Mouse (Mus musculus): ENCODE data around the gene Rpl10a. TPM values are rescaled to one million over a fixed set of nuclear protein-coding genes. Genes with fewer than 3 reads are reported as not detected.

The Rpl10a gene
- total RNA-seq, 2 experiments from 2014 or later = 1,170 to 3,438 TPM

GRCm38 (mm10) chr17:28380255-28380654, 52.0 kb downstream of the Rpl10a start:
- no peak for ATAC-seq (replicated peaks; ENCODE audit: low FRiP score, low TSS enrichment, poor library complexity, severe bottlenecking)

Other genes with a start within 250 kb of the Rpl10a start
- gene Tcp11, start 247.8 kb upstream of the Rpl10a start, total RNA-seq (2014; fragmentation: Nextera tagmentation) = 2.2 TPM in 1 of 2 replicates, not detected in the other
- 0.09 and 0.50 TPM in 2 replicates for gene Tcp11, start 247.8 kb upstream of the Rpl10a start, total RNA-seq (2017)
- gene Scube3, start 186.3 kb upstream of the Rpl10a start, total RNA-seq (2014; fragmentation: Nextera tagmentation) = not detected in 2 replicates
- 0.15 TPM in 1 of 2 replicates, not detected in the other for gene Scube3, start 186.3 kb upstream of the Rpl10a start, total RNA-seq (2017)
- gene Zfp523, start 151.3 kb upstream of the Rpl10a start, total RNA-seq (2014; fragmentation: Nextera tagmentation) = 17.5 and 27.0 TPM in 2 replicates
- 8.7 and 13.3 TPM in 2 replicates for gene Zfp523, start 151.3 kb upstream of the Rpl10a start, total RNA-seq (2017)
- gene Def6, start 120.7 kb upstream of the Rpl10a start, total RNA-seq (2014; fragmentation: Nextera tagmentation) = 24.5 and 35.1 TPM in 2 replicates
- 41.1 and 80.3 TPM in 2 replicates for gene Def6, start 120.7 kb upstream of the Rpl10a start, total RNA-seq (2017)
- 7.6 and 9.7 TPM in 2 replicates for gene Ppard, start 95.8 kb upstream of the Rpl10a start, total RNA-seq (2014; fragmentation: Nextera tagmentation)
- 1.7 and 2.0 TPM in 2 replicates for gene Ppard, start 95.8 kb upstream of the Rpl10a start, total RNA-seq (2017)
- 47.6 and 82.8 TPM in 2 replicates for gene Fance, start 15.0 kb upstream of the Rpl10a start, total RNA-seq (2014; fragmentation: Nextera tagmentation)
- 21.0 and 56.9 TPM in 2 replicates for gene Fance, start 15.0 kb upstream of the Rpl10a start, total RNA-seq (2017)
- gene Tead3, start 22.3 kb downstream of the Rpl10a start, total RNA-seq (2014; fragmentation: Nextera tagmentation) = 0.20 and 0.37 TPM in 2 replicates
- 0.30 TPM in 1 of 2 replicates, not detected in the other for gene Tead3, start 22.3 kb downstream of the Rpl10a start, total RNA-seq (2017)
- not detected in 2 replicates for gene Tulp1, start 36.8 kb downstream of the Rpl10a start, total RNA-seq (2014; fragmentation: Nextera tagmentation)
- 0.99 TPM in 1 of 2 replicates, not detected in the other for gene Tulp1, start 36.8 kb downstream of the Rpl10a start, total RNA-seq (2017)
- 19.8 and 32.3 TPM in 2 replicates for gene Fkbp5, start 189.1 kb downstream of the Rpl10a start, total RNA-seq (2014; fragmentation: Nextera tagmentation)
- 19.9 and 25.1 TPM in 2 replicates for gene Fkbp5, start 189.1 kb downstream of the Rpl10a start, total RNA-seq (2017)
- not detected in 2 replicates for gene Armc12, start 202.3 kb downstream of the Rpl10a start, total RNA-seq (2014; fragmentation: Nextera tagmentation)
- not detected in 2 replicates for gene Armc12, start 202.3 kb downstream of the Rpl10a start, total RNA-seq (2017)
- gene Clpsl2, start 220.9 kb downstream of the Rpl10a start, total RNA-seq (2014; fragmentation: Nextera tagmentation) = not detected in 2 replicates
- not detected in 2 replicates for gene Clpsl2, start 220.9 kb downstream of the Rpl10a start, total RNA-seq (2017)
- gene Clps, start 232.3 kb downstream of the Rpl10a start, total RNA-seq (2014; fragmentation: Nextera tagmentation) = not detected in 2 replicates
- gene Clps, start 232.3 kb downstream of the Rpl10a start, total RNA-seq (2017) = not detected in 2 replicates
- gene Lhfpl5, start 247.2 kb downstream of the Rpl10a start, total RNA-seq (2014; fragmentation: Nextera tagmentation) = not detected in 2 replicates
- not detected in 2 replicates for gene Lhfpl5, start 247.2 kb downstream of the Rpl10a start, total RNA-seq (2017)

All from megakaryocyte-erythroid progenitor cell, adult 5-6 weeks (primary cell).